Mouse (Mus musculus) monocyte, adult 5-6 weeks (primary cell): ENCODE measurements around the gene Jmjd8. TPM values are rescaled to one million over a fixed set of nuclear protein-coding genes. Genes with fewer than 3 reads are reported as not detected.
"Not testable (repeated sequence)": the region's sequence is repeated elsewhere in the genome, so short reads cannot be mapped to it uniquely, and the experiment has no call there.

ENCODE experiments used
- ATAC-seq: fragments of 153-309, 156-312 bp; replicated peaks from 2 replicates; pipeline ENCODE4 v1.8.0; 2017; ENCODE audit warnings: mild to moderate bottlenecking; ENCODE audit not compliant: low TSS enrichment, insufficient number of reproducible peaks, severe bottlenecking, poor library complexity, low FRiP score
- total RNA-seq: library from RNA; stranded (forward); fragments of 200-1000, 200-491, 200-594 nt; gene quantifications from 3 replicates; pipeline ENCODE4 v1.2.3, GENCODE M21; 2017

The Jmjd8 gene
- total RNA-seq, 1 experiment from 2014 or later, result 11.0 TPM

- no peak for ATAC-seq
Observed at GRCm38 (mm10) chr17:25806507-25806906, 22.2 kb upstream of the Jmjd8 start.

GRCm38 (mm10) chr17:25807452-25807851, 21.2 kb upstream of the Jmjd8 start:
- ATAC-seq, result not testable (repeated sequence)

- no peak for ATAC-seq
Observed at GRCm38 (mm10) chr17:25808028-25808427, 20.6 kb upstream of the Jmjd8 start.

GRCm38 (mm10) chr17:25808789-25809605, 19.7 kb upstream of the Jmjd8 start, which contains the start of gene Fbxl16:
TSS of gene Fbxl16 (plus strand) at chr17:25809085.
- ATAC-seq, result no peak

- ATAC-seq, result no peak
Observed at GRCm38 (mm10) chr17:25809606-25810340, 18.9 kb upstream of the Jmjd8 start.

- no peak for ATAC-seq
Observed at GRCm38 (mm10) chr17:25810890-25811289, 17.8 kb upstream of the Jmjd8 start.

GRCm38 (mm10) chr17:25813471-25813870, 15.2 kb upstream of the Jmjd8 start:
- ATAC-seq, result peak; percentile 78

- ATAC-seq, result no peak
Observed at GRCm38 (mm10) chr17:25817662-25818061, 11.0 kb upstream of the Jmjd8 start.

- no peak for ATAC-seq
Observed at GRCm38 (mm10) chr17:25818851-25819780, 9.6 kb upstream of the Jmjd8 start.

GRCm38 (mm10) chr17:25823452-25823851, 5.2 kb upstream of the Jmjd8 start, which contains the start of gene Wdr24:
TSS of gene Wdr24 (plus strand) at chr17:25823627.
- peak; percentile 83 for ATAC-seq

- ATAC-seq, result no peak
Observed at GRCm38 (mm10) chr17:25824362-25825142, 4.1 kb upstream of the Jmjd8 start.

GRCm38 (mm10) chr17:25825311-25825710, 3.4 kb upstream of the Jmjd8 start:
- no peak for ATAC-seq

GRCm38 (mm10) chr17:25825984-25826570, 2.6 kb upstream of the Jmjd8 start:
- ATAC-seq, result no peak

- ATAC-seq, result no peak
Observed at GRCm38 (mm10) chr17:25827011-25827410, 1.7 kb upstream of the Jmjd8 start.

GRCm38 (mm10) chr17:25827546-25828222, 983 bp upstream of the Jmjd8 start:
- ATAC-seq, result no peak

- ATAC-seq, result no peak
Observed at GRCm38 (mm10) chr17:25828223-25828594, 458 bp upstream of the Jmjd8 start.

GRCm38 (mm10) chr17:25829558-25830017, 921 bp downstream of the Jmjd8 start:
- no peak for ATAC-seq
